Mouse (Mus musculus) brain, embryonic 18.5 days (tissue): ENCODE measurements around the gene Otulin.

Experiments
- DNase-seq: peaks from one replicate; pipeline ENCODE4 v3.0.0-alpha.2; 2012; ENCODE audit warnings: low read depth, low spot score

The Otulin gene

DNA sequence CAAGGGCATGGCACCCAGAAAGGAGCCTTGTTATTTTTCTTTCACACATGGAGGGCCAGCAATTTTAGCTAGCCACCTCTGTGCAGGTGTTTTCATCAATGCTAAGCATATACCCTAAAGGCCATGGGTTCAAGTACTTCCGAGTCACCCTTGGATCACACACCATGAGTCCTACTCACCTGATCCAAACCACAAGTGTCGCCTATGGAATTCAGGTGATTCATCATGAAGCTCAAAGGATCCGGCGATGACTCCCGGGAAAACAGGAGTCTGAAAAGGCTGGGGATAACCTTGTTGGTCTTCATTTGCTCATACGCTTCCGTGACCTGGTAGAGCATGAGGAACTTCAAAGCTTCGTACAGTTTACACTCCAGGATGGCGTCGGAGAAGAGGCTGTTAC is 27.4 kb upstream of the Otulin start:
- DNase-seq: no peak

DNA sequence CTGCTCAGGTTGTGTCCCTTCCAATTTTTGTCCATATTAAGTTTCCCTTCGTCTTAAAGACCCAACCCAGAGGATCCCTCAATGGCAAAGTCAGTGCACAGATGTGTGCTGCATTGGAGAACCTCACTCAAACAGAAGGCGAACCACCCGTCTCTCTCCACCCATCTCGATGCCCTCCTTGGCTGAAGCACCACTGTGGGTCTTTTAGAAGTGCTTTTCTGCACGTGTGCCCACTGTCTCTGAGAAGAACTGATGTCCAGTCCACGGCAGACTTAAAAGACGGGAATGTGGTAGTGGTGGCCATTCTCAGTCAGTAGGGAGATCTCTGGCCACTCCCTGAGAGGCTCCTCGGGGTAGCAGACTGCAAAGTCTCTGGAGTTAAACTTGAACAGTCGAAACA is 26.1 kb upstream of the Otulin start:
- no peak for DNase-seq

DNA sequence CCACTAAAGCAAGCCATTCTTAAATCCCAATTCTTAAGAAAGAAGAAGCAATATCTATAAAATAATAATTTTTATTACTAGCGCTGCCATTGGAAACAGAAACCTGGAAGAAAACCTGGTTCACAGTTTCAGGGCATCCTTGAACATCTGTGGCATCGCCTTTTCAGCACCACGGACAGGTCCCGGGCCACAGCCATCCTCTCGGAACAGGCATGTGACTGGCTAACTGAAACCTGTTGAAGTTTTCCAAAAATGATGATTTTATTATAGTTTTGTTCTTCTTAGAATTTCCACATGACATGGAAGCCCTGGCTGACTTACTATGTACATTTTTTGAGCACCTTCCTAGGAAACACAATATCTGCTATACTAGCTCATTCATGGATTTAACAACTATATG is 24.5 kb upstream of the Otulin start:
- DNase-seq: no peak

DNA sequence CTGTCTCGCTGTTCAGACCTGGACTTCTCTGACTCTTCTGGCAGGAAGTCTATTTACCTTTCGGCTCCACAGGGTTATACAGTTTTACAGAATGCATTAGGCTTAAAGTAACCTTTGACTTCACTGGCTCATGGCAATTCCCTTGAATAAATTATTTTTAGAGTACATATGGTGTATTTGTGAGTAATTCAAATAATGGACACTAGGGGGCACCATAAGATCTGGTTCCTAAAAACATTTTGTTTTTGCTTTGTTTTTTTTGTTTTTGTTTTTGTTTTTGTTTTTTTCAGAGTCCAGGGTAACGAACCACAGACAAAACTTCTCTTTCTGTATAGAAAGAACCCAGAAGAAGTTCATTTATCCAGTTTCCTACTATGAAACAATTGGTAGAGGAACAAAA is 17.2 kb upstream of the Otulin start:
- no peak for DNase-seq

DNA sequence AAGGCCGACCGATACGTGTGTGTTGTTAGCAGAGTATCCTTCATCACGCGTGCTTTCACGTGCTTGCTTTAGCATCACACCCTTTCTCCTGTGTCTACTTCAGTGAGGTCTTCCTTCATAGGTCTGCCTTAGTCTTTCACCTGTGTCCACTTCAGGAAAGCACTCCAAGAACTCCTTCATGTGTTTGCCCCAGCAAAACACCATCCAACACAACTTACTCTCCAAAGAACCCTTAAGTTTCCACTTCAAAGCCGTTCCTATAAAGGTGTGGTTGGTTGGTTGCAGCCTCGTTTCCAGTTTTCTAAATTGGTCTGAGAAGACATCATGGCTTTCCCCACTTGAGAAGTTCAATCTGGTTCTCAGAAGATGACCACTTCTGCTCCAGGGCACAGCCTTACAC is 16.2 kb upstream of the Otulin start:
- no peak for DNase-seq

DNA sequence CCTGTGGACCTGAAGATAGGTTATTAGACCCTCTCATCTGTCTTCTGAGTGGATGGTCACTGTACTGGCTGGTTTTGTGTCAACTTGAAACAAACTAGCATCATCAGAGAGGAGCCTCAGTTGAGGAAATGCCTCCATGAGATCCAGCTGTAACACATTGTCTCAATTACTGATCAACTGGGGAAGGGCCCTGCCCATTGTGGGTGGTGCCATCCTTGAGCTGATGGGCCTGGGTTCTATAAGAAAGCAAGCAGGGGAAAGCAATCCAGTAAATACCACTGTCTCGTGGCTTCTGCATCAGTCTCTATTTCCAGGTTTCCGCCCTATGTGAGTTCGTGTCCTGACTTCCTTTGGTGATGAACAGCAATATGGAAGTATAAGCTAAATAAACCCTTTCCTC is 14.8 kb upstream of the Otulin start:
- no peak for DNase-seq

DNA sequence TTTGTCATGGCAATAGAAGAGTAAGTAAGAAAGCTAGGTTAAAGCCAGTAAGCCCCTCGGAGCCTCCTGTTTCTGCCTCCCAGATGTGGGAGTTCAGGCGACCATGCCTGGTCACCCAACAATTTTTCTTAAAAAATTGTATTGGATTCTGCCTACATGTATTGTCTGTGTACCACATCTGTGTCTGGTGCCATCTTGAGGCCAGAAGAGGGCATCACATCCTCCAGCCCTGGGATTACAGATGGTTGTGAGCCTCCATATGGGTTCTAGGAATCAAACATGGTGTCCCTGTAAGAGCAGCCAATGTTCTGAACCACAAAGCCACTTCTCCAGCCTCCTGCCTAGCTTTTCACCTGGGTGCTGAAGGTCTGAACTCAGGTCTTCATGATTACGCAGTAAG is 12.4 kb upstream of the Otulin start:
- no peak for DNase-seq

DNA sequence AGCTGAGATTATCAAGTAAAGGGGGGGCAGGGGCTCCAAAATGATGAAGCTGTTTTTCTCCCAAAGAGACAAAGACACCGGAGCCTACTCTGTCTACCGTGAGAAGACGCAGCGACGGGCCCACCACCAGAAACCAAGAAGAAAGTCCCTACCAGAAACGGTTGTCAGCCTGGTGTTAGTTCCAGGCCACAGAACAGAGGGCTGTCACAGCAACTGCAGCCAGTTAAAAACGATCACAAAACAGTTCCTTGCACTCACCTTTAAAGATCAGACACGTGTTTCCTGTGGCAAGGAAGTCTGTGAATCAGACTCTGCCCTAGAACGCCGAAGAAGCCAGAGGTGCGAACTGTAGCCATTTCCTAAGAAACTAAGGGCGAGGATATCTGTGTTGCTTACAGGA is 10.7 kb upstream of the Otulin start:
- no peak for DNase-seq

DNA sequence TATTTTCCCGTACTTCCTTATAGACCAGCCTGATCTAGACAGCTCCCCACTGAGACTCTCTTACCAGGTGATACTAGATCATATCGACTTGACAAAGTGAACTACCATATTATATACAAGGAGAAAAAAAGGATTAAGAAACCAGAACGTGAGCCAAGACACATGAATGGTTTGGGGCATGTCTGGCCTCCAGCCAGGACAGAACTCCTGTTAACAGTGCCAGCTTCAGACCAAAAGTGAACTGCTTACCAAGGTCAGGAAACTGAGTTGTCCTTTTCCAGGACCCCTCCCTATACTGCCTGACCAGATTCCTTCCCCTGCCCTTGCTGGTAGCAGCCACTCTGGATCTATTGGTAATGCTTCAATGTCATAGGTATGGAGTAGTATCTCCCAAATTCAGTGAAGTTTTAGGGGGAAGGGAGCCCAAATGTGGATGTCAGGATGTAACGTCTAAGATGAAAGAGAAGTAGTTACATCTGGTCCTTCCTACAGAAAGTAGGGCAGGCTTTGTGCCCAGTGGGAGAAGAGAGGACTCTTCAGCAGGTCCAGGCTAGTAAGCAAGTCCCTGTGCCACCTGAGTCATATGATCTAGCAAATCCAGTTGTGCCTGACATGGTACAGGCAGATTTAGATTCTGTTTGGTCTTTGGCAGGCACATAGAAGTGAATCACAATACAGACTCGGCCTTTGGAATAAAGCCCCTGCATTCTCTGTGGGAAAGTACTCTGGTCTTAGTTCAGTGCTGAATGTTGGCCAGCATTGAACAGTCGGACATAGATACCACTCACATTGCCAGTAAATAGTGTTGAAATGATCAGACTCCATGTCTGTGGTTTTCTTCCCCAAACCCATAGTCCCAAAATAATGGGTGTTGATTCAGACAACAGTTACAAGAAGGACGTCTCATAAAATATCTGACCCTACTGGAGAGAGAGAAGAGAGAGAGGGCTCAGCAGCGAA is 3.7 kb upstream of the Otulin start:
- no peak for DNase-seq

DNA sequence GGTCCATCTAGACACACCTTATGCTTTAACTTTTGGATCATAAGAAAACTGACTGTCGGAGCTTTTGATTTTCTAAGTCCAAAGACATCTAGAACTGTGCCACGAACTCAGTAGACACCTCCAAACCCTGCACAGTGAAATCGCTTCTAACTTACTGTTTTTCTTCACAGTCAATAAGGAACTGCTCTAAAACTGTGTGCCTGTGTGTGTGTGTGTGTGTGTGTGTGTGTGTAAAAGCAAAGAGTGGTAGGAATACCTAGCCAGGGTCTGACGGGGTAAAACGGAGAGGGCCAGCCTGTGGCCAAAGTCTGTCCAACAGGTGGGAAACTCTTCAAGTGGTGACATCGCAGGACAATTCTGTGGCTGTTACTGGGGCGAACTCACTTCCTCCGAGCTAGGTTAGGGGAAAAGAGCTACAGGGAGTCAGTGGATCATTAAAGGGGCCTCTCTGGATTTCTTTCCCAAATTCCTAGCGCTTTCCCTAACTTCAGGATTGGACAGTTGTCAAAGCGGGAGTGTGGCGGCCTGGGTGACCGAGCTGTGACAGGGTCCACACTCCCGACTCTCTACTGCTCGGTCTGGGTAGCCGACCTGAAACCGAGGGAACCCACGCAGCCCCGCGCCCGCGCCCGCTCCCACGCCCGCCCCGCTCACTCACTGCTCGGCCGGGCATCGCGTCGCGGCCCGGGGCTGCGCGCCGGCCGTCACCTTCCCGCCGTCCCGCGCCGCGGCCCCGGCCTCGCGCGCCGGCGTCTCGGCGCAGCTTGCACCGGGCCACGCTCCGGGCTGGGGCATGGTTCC is 493 bp downstream of the Otulin start:
- no peak for DNase-seq

DNA sequence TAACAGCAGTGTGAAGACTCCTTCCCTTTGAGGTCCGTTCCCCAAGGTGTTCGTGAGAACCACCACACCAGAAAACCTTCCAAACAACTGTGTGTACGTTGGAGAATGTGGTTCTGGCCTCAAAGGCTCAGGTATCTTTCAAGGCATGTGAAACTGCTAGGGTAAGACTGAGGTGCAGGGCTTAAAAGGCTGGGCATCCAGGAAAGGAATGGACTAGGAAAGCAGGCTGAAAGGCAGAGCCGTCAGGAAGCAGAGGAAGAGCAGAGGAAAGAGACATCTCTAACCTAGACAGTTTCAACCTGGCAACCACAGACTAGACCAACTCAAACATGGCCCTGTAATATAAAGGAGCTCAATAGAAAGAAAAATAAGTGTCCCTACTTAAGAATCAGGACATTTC is 1.4 kb downstream of the Otulin start:
- no peak for DNase-seq

DNA sequence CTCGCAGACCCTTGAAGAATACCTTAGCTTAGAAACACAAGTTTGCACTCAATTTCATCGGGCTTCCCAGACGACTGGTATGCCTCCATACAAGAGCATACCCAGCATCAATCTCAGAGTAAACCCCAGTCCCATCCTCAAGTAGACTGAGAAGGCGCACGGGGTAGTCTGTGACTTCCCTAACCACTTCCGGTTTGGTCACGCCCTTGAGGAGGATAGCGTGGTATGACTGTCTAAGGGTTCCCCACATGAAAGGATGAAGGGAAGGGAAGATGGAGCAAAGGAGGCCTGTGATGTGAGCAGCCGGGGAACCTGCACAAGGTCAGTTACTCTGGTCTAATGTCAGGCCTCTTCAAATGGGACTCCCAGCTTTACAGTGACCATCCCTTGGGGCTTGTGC is 2.7 kb downstream of the Otulin start:
- DNase-seq: no peak

DNA sequence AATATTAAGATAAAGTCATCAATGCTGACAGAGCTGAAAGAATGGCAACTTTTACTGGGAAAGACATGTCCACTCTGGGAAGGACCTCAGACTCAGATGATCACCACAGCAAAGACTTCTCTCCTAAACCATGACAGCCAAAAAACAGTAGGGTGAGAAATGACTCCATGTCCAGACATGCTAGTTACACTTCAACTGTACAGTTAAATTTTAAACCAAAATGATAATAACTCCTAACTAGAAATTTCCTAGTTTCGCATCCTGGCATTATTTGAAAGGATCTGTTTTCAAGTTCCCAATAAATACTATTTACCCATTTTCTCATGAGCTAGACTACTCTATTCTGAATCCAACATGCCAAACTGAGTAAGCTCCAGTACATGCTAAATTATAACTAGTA is 4.2 kb downstream of the Otulin start:
- DNase-seq: no peak

DNA sequence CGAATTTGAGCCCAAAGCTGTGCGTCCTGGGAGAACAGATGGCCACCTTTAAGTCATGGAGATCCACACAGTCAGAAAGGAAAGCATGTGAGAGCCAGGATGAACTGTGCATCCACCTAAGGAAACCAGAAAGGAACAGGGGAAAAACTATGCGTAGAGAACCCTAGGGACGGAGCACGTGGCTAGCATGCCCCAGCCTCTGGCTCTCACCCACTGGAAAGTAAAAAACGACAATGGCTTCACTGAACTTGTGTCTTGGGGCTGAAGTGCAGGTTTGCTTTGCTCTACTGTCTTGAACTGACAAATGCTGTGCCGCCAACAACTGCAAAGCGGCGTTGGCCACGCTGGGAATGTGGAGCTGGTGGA is 4.6 kb downstream of the Otulin start:
- DNase-seq: no peak

DNA sequence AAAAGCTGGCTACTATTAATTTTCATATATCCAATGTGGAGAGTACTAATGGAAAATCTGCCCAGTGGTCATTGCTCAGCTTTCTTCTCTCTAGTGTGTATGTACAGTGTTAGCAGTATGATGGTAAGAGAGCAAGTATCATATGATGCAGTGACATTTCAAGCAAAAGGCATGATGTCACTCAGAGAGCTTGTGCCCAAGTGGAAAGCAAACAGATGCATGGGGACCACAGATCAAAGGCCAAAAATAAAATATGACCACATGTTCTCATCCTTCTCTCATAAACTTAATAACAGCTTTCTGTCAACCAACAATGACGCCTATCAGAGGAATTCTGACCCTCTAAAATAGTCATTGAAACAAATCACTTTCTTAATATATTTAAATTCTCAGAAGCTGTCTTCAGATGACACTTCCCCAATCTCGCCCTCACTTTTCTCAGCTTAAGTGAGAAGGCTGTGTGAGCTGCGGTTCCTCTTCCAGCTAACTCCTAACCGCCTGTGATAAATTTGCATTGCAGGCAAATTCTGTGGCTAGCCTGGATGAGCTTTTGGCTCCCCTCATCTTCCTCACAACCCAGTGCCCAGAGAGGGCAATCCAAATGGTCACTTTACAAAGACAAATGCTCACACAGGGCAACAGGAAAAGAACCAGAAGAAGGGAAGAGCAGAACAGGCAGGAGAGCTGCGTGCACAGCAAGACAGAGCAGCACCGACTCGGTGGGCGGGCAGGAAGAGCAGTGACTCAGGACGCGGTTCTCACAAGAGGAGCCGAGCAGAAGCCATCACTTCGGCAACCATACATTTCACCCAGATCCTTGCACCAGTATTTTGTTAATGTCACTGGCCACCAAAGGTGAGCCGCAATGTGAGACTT is 5.2 kb downstream of the Otulin start:
- DNase-seq: no peak

DNA sequence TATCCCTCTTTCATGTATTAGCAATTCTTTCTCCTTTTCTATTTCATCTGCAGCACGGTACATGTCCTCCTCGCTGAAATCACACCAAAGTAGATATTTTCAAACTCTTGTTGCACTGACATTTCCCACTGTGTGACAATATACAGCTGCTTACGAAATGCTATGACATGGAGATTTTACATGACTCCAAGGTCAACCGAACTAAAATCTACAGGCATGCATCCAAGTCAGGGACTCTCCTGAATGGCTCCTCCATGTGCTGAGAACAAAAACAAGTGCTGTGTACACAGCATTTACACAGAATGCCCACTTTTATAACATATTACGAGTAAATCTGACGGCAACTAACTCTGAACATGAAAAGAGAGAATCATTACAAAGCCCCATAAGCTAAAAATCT is 7.2 kb downstream of the Otulin start:
- DNase-seq: no peak

DNA sequence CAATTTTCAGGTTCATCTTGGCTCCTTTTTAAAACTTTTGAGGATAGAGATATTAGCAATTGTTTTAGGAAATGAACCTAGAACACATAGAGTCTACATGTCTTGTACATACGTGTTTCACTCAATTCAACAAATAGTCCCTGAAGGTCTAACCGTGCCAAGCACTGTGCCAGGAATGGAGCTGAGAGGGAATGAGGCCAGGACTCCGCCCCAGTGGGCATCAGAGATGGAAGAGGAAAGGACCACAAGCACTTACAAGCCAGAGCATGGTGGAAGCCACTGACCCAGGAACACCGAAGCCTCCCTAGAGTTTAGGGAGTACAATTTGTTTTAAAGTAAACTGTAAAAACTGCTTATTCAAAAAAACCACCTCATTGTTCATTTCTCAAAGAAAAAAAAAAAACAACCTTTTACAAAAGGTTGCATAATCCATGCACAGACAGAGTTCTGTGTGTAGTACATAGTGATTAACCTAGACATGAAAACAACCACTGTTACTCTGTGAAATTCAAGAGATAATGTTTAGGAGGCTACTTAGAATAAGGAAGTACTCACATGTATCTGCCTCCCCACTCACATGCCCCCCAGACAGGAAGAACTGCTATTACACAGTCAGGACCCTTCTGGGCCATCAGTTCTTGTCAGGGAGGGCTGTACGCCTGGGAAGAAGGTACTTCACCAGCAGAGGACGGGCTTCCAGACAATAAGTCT is 9.9 kb downstream of the Otulin start:
- DNase-seq: no peak

DNA sequence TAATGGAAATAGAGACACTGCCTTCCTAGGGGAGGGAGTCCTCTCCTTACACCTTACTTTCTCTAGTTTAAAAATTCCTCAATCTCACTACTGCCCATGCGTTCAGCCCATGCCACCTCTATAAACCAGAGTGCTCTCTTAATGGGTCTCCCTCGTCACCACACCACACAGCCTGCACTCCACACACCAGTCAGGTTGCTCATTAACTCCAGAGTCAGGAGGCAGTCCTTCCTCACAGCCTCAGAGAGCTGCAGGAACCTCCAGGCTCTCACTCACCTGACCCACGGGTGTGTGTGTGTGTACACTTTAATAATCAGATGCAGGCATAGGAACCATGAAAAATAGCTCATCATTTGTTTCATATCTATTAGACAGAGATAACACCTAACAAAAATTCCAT is 10.8 kb downstream of the Otulin start:
- no peak for DNase-seq

DNA sequence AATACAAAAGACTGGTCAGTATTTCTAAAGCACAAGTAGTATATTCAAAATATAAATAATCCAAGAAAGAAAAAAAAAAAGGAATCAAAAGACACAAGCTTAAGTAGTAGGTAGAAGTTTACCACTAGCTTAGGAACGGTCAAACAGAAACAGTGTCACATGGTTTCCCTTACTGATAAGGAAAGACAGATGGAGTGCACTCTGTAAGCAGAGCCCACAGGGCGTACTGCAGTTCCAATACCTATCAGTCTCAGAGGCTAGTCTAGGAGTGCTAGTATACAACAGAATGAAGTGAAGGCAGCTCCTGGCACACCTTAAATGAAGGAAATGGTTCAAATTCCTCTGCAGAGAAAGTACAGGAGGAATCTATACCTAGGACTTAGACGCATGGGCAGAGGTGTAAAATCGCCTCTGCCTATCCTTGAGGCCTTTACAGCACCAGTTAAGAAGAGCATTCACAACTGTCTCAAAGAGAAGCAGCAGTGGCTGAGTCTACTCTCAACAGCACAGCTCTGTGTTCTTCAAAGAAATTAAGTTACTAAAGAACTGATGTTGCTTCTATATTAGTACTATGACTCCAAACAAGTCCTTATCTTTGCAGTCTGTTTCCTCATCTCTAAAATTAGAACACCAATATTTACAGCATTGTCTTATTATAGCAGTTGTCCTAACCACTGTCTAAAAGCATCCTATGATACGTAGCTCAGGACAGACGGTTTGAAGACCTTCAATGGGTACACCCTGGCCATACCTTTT is 11.5 kb downstream of the Otulin start:
- DNase-seq: no peak

DNA sequence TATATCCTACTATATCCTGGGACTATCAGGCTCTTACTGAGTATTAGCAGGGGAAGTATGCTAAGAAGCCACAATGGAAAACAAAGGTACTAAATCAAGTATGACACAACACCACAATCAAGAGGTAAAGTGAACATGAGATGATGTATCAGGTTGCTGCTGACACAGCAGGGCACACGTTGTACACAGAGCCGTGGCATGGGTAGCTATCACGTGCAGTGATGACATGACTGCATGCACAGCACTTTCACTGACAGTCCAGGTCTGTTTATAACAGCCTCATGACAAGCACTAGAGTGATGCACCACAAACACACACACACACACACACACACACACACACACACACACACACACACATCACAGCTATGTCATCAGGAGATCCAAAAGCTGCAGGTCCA is 13.3 kb downstream of the Otulin start:
- DNase-seq: no peak

DNA sequence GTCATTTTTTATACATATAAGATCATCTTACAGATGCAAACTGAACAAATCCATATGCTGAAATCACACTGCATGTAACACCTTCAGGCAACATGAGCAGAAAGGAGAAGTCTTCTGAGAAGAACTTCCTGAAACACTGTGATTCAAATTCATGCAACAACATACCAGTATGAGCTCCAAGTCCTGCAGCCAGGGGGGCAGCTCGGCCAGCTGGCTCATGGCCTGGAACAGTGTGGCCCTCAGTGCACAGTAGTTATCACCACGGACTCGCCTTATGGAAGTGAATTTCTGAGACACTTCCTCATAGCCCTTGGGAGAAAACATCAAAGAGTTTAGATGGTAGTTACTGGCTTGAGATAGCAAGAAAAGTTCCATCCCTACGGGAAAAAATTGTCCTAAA is 14.3 kb downstream of the Otulin start:
- DNase-seq: no peak
